Mouse (Mus musculus): ENCODE data around the gene Zkscan4.
"Not testable (repeated sequence)": the region's sequence is repeated elsewhere in the genome, so short reads cannot be mapped to it uniquely, and the experiment has no call there.

The Zkscan4 gene

GRCm38 (mm10) chr13:21478759-21479670 is at the start of gene Zkscan4, which contains the start of gene Gm10065:
Gene Zkscan4, plus strand, starts transcription at chr13:21478907.
Gene Gm10065, minus strand, starts transcription at chr13:21479441.
- DNase-seq (ENCODE audit: low spot score in 2 of 2): peak; percentile 82 to 85

DNA sequence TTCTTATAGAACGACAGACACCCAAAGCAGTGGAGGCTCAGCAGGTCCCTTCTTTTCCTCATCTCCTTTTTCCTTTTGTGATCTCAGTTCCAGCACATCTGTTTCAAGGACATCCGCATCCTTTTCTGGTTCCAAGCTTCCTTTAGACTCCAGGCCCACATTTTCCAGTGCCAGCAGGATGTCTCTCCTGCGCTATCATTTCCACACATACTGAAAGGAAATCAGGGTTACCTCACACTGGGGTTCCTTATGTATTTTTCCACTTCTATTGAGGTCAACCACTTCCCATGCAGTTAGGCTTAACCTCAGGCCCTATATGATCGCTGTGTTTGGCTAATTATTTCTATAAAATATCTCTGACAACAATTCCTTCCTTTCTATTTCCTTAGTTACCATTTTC is 43.2 kb upstream of the Zkscan4 start:
- no peak for DNase-seq (ENCODE audit: low spot score in 2 of 2)

DNA sequence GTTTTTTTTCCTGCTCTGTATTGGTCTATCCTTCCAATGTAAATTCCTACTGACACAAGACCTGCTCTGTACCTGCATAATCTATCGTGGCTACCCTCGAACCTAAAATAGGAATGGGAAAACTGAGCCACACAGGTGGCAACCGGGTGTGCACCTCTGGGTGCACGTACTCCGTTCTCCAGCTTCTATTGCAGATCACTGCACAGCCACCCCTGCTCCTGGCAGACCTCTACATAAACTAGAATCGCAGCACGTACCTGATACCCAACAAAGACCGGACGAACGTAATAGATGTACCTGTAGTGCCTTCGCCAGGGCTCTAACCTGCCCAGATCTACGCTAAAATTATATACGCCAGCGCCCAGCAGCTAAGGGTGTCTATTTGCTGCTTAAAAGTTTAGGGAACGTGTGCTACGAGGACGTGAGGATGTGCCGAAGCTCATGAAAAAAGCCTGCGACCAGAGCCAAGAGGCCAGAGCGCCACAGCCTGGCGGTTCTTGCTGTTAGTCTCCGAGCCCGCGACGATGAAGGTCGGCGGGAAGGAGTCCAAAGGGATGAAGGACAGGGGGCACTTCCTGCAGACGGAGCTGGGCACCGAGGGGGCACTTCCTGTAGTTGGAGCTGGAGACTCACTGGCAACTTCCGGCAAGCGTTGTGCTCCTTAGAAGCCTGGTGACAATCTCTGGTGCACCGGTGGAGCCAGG is 38.1 kb upstream of the Zkscan4 start, which contains the start of gene Pgbd1:
TSS of gene Pgbd1 (minus strand) at position 556 of the 704 bp plus-strand sequence.
- DNase-seq (ENCODE audit: low spot score in 2 of 2): peak; percentile 66 to 72

DNA sequence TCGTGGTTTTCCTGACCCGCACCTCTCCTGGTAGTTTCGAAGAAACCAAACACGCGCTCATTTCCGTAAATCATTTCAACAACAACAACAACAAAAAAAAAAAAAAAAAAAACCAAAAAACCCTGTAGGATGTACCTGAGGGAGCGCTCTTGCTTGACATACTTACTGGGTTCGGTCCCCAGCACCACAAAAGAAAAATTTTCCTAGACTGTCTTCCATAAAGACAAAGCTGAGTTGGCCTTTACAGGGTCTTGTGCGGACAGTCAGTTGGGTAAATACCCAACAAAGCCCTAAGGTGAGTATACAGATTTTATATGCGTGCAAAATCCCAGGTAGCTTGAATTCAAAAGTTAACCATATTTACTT is 37.5 kb upstream of the Zkscan4 start:
- no peak for DNase-seq (ENCODE audit: low spot score in 2 of 2)

GRCm38 (mm10) chr13:21446796-21447195 is 31.9 kb upstream of the Zkscan4 start:
- DNase-seq (ENCODE audit: low spot score in 2 of 2): no peak

GRCm38 (mm10) chr13:21447856-21448614 is 30.7 kb upstream of the Zkscan4 start:
- no peak for DNase-seq (ENCODE audit: low spot score in 2 of 2)

DNA sequence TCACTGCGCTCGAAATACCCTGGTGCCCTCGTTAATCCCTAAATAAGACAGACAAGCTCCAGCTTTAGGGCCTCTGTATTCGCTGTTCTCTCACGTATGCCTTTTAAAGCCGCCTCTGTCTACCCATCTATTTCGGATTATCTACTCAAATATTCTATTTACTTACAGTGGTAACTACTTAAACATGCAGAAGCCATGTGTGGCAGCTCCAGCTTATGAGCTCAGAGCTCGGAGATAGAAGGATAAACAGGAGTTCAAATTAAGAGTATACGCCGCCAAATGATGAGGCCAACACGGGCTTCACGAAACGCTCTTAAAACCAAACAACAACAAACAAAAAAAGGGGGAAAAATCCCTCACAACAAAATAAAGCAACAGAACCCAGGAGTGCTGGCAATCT is 25.7 kb upstream of the Zkscan4 start:
- peak in 1 of 2 experiments; percentile 10 for DNase-seq (ENCODE audit: low spot score in 2 of 2)

GRCm38 (mm10) chr13:21453449-21453848 is 25.3 kb upstream of the Zkscan4 start, which contains the start of gene Zscan26:
Gene Zscan26, minus strand, starts transcription at chr13:21453730.
- peak; percentile 88 to 91 for DNase-seq (ENCODE audit: low spot score in 2 of 2)

- no peak for DNase-seq (ENCODE audit: low spot score in 2 of 2)
Observed at GRCm38 (mm10) chr13:21454133-21454532, 24.6 kb upstream of the Zkscan4 start.

- DNase-seq (ENCODE audit: low spot score in 2 of 2): no peak
Observed at GRCm38 (mm10) chr13:21456347-21456746, 22.4 kb upstream of the Zkscan4 start.

DNA sequence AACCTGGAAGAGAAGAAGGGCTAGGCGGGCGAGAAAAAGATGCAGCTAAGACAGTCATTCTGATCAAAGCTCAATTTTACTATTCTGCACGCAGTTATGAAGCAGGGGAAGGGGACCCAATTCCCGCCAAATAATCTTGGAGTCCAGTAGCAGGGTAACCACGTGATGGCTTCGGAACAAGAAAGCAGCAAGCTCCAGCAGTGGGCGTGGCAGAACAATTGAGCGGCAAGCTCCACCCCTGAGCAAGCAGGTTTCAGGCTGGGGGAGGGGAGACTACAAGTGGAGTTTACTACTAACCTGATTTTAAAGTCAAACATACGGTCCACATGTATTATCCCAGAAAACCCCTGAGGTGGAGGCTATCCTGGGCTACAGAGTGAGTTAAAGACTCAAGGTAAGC is 16.2 kb upstream of the Zkscan4 start:
- not testable (repeated sequence) for DNase-seq (ENCODE audit: low spot score in 2 of 2)

- no peak for DNase-seq (ENCODE audit: low spot score in 2 of 2)
Observed at GRCm38 (mm10) chr13:21467336-21467735, 11.4 kb upstream of the Zkscan4 start.

GRCm38 (mm10) chr13:21468061-21469019 is 10.4 kb upstream of the Zkscan4 start, which contains the start of gene Nkapl:
Gene Nkapl, minus strand, starts transcription at chr13:21468509.
- peak; percentile 73 to 75 for DNase-seq (ENCODE audit: low spot score in 2 of 2)

DNA sequence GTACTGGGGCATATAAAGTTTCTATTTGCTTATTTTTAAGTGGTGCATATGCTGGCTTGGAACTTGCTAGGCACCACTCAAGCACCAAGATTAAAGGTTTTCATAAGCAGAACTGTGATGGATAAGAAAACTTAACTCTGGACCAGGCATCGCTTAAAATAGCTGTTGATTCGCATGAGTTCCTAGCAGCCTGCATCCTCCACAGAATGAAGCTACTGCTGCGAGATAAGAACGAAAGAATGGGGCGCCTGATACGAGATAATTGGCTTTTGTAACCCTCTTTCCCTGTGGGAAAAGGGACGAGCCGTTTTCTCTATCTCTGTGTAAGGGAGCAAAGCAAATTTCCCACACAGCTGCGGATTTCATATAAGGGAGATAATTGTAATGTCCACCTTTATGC is 9.6 kb upstream of the Zkscan4 start:
- DNase-seq (ENCODE audit: low spot score in 2 of 2): no peak

GRCm38 (mm10) chr13:21472427-21472826 is 6.3 kb upstream of the Zkscan4 start:
- DNase-seq (ENCODE audit: low spot score in 2 of 2): no peak

- DNase-seq (ENCODE audit: low spot score in 2 of 2): no peak
Observed at GRCm38 (mm10) chr13:21486881-21487280, 8.2 kb downstream of the Zkscan4 start.

GRCm38 (mm10) chr13:21492847-21493246 is 14.1 kb downstream of the Zkscan4 start:
- DNase-seq (ENCODE audit: low spot score in 2 of 2): no peak

GRCm38 (mm10) chr13:21495080-21495479 is 16.4 kb downstream of the Zkscan4 start, which contains the start of gene AK157302:
Gene AK157302, plus strand, starts transcription at chr13:21495223.
- DNase-seq (ENCODE audit: low spot score in 2 of 2): no peak

- DNase-seq (ENCODE audit: low spot score in 2 of 2): not testable (repeated sequence)
Observed at GRCm38 (mm10) chr13:21501182-21501581, 22.5 kb downstream of the Zkscan4 start, which contains the start of gene Gm11273. Gene Gm11273, minus strand, starts transcription at chr13:21501418.

- no peak for DNase-seq (ENCODE audit: low spot score in 2 of 2)
Observed at GRCm38 (mm10) chr13:21502296-21502695, 23.6 kb downstream of the Zkscan4 start.

Data from right cerebral cortex, adult 2 months (tissue).